Mouse (Mus musculus): ENCODE data around the gene Gm11444. TPM values are rescaled to one million over a fixed set of nuclear protein-coding genes. Genes with fewer than 3 reads are reported as not detected.

Gm11444 gene
- total and polyA plus RNA-seq, 2 experiments from 2014 or later = not detected

DNA sequence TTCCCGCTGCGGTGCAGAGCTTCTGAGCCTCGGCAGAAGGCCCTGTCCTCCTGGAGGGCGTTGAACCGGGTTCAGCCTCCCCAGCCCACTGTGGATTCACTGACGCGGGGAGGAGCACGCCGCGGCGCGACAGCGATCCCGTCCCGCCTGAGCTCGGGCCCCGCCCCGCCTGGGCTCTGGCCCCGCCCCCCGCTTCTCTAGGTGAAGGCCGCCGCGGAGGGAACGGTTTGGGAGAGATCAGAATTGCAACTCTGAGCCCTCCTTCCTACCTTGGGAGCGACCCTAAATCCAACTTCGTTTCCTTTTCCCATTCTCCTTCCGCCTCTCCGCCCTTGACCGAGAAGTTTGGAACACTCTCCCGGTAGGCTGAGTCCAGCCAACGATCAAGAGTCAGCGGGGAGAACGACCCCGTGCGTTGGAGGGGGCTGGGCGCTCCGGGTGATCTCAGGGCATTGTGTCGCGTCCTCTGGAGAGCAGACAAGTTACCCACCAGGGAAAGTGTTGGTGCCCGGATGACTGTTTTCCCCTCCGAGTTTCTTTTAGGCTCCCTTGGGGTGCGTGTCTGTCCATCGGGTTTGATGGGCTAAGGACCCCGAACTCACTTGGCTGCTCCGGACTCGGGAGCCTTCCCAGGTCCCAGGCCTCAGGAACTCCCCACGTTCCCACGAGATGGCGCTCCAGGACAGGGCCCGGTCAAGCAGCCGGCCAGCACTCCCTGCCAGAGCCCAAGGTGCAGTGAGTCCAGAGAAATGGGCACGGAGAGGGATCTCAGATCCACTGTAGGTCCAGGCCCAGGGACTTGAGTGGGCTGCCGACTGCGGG lies 5.8 kb downstream of the Gm11444 start:
- under 1% methylated on average over 53 of the region's 54 CpGs for WGBS
- peak; percentile 88 for DNase-seq (ENCODE audit: low spot score)
- H3K27me3 ChIP-seq (ENCODE audit: insufficient read depth, low read length) = peaks cover 49% of the 10 kb centered on the region
- ATAC-seq = peak; percentile 57; the same call in 1 of the 2 replicates
- no peaks in the 10 kb centered on the region for H3K9me3 ChIP-seq (ENCODE audit: low read length)
- H3K4me2 ChIP-seq (ENCODE audit: low read depth, low read length) = peak overlapping the region; percentile 76
- H3K4me1 ChIP-seq (ENCODE audit: insufficient read depth, low read length) = 0 out of 2 replicates have a peak, but pooled peaks cover 4% of the 10 kb centered on the region
- H3K4me3 ChIP-seq (ENCODE audit: low read length) = peak overlapping the region; percentile 39
- H3K9ac ChIP-seq (replicated peaks; ENCODE audit: low read length) = no peak overlapping the region; the same call in 1 of the 2 replicates
- TF ChIP-seq CTCF (IDR thresholded peaks at IDR 0.05; ENCODE audit: low read depth) = peak; percentile 93
- H3K36me3 ChIP-seq (ENCODE audit: insufficient read depth, low read length) = no peaks in the 10 kb centered on the region
- H3K27ac ChIP-seq = no peak overlapping the region

- ATAC-seq (peak; percentile 58), DNase-seq (ENCODE audit: low spot score) (peak; percentile 72)
- H3K4me2 ChIP-seq (ENCODE audit: low read depth, low read length) = peak overlapping the region; percentile 76
- WGBS = under 1% methylated on average over 18 of the region's 18 CpGs
- peak; percentile 83 for TF ChIP-seq CTCF (IDR thresholded peaks at IDR 0.05; ENCODE audit: low read depth)
- 0 out of 2 replicates have a peak, but pooled peaks cover 4% of the 10 kb centered on the region for H3K4me1 ChIP-seq (ENCODE audit: insufficient read depth, low read length)
- H3K27ac ChIP-seq = no peak overlapping the region
- H3K9me3 ChIP-seq (ENCODE audit: low read length) = no peaks in the 10 kb centered on the region
- H3K27me3 ChIP-seq (ENCODE audit: insufficient read depth, low read length) = peaks cover 60% of the 10 kb centered on the region
- peak overlapping the region; percentile 39 for H3K4me3 ChIP-seq (ENCODE audit: low read length)
- H3K36me3 ChIP-seq (ENCODE audit: insufficient read depth, low read length) = no peaks in the 10 kb centered on the region
- H3K9ac ChIP-seq (replicated peaks; ENCODE audit: low read length) = no peak overlapping the region; the same call in 1 of the 2 replicates
These were observed 6.8 kb downstream of the Gm11444 start for GRCm38 (mm10) chr11:85843347-85843692.

- Histone ChIP-seq H3K4me1 (ENCODE audit: insufficient read depth, low read length) (0 out of 2 replicates have a peak, but pooled peaks cover 4% of the 10 kb centered on the region), H3K4me3 (ENCODE audit: low read length) (no peak overlapping the region), H3K27me3 (ENCODE audit: insufficient read depth, low read length) (peaks cover 62% of the 10 kb centered on the region), H3K9ac (replicated peaks; ENCODE audit: low read length) (no peak overlapping the region), H3K4me2 (ENCODE audit: low read depth, low read length) (peak overlapping the region; percentile 76), H3K27ac (no peak overlapping the region), H3K36me3 (ENCODE audit: insufficient read depth, low read length) (no peaks in the 10 kb centered on the region), H3K9me3 (ENCODE audit: low read length) (no peaks in the 10 kb centered on the region)
- WGBS = 5% methylated on average over 24 of the region's 24 CpGs
- TF ChIP-seq CTCF (IDR thresholded peaks at IDR 0.05; ENCODE audit: low read depth) = no peak
- DNase-seq (ENCODE audit: low spot score) (no peak), ATAC-seq (no peak)
These were observed 7.4 kb downstream of the Gm11444 start for GRCm38 (mm10) chr11:85842596-85843346.

DNA sequence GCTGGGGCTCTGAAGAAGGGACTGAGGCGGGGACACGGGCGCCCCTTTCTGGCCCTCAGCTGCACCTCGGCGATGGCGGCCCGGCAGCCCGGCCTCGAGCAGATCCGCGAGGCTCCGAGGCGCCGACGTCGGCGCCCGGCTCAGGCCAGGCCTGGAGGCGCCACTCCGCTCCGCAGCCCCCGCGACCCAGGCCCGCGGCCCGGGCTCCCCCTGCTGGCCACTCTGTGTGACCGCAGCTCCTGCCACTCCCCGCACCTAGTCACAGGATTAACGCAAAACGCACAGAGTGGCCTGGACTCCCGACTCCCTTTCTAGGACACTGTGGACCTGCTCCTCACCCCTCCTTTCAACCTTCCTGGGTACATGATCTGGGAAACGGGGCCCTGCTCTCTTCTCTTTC lies 8.2 kb downstream of the Gm11444 start:
- DNase-seq (ENCODE audit: low spot score) (peak; percentile 84), ATAC-seq (peak; percentile 71)
- Histone ChIP-seq H3K36me3 (ENCODE audit: insufficient read depth, low read length) (no peaks in the 10 kb centered on the region), H3K4me1 (ENCODE audit: insufficient read depth, low read length) (0 out of 2 replicates have a peak, but pooled peaks cover 4% of the 10 kb centered on the region), H3K9ac (replicated peaks; ENCODE audit: low read length) (no peak overlapping the region; the same call in 1 of the 2 replicates), H3K27ac (no peak overlapping the region), H3K27me3 (ENCODE audit: insufficient read depth, low read length) (peaks cover 65% of the 10 kb centered on the region), H3K4me2 (ENCODE audit: low read depth, low read length) (peak overlapping the region; percentile 56), H3K4me3 (ENCODE audit: low read length) (peak overlapping the region; percentile 33), H3K9me3 (ENCODE audit: low read length) (no peaks in the 10 kb centered on the region)
- under 1% methylated on average over 31 of the region's 32 CpGs for WGBS
- TF ChIP-seq CTCF (IDR thresholded peaks at IDR 0.05; ENCODE audit: low read depth) = peak; percentile 76

GRCm38 (mm10) chr11:85841211-85841681 lies 8.9 kb downstream of the Gm11444 start:
- no peak overlapping the region for H3K4me3 ChIP-seq (ENCODE audit: low read length)
- H3K4me2 ChIP-seq (ENCODE audit: low read depth, low read length) = no peak overlapping the region
- no peak overlapping the region for H3K9ac ChIP-seq (replicated peaks; ENCODE audit: low read length)
- WGBS = 12% methylated on average over 8 of the region's 8 CpGs
- no peak for TF ChIP-seq CTCF (IDR thresholded peaks at IDR 0.05; ENCODE audit: low read depth)
- DNase-seq (ENCODE audit: low spot score) = no peak
- no peaks in the 10 kb centered on the region for H3K9me3 ChIP-seq (ENCODE audit: low read length)
- peaks cover 72% of the 10 kb centered on the region for H3K27me3 ChIP-seq (ENCODE audit: insufficient read depth, low read length)
- no peaks in the 10 kb centered on the region for H3K36me3 ChIP-seq (ENCODE audit: insufficient read depth, low read length)
- H3K27ac ChIP-seq = no peak overlapping the region
- H3K4me1 ChIP-seq (ENCODE audit: insufficient read depth, low read length) = 0 out of 2 replicates have a peak, but pooled peaks cover 4% of the 10 kb centered on the region
- no peak for ATAC-seq

- Histone ChIP-seq H3K4me2 (ENCODE audit: low read depth, low read length) (0 out of 2 replicates have a peak overlapping the region, but pooled peaks have one; percentile 3), H3K27me3 (ENCODE audit: insufficient read depth, low read length) (peaks cover 72% of the 10 kb centered on the region), H3K4me3 (ENCODE audit: low read length) (peak overlapping the region; percentile 14), H3K9me3 (ENCODE audit: low read length) (no peaks in the 10 kb centered on the region), H3K9ac (replicated peaks; ENCODE audit: low read length) (no peak overlapping the region), H3K27ac (no peak overlapping the region), H3K36me3 (ENCODE audit: insufficient read depth, low read length) (no peaks in the 10 kb centered on the region), H3K4me1 (ENCODE audit: insufficient read depth, low read length) (0 out of 2 replicates have a peak, but pooled peaks cover 4% of the 10 kb centered on the region)
- no peak for TF ChIP-seq CTCF (IDR thresholded peaks at IDR 0.05; ENCODE audit: low read depth)
- ATAC-seq = no peak
- DNase-seq (ENCODE audit: low spot score) = no peak
- WGBS = under 1% methylated on average over 21 of the region's 21 CpGs
These were observed 9.4 kb downstream of the Gm11444 start for GRCm38 (mm10) chr11:85840803-85841145.
